Mouse (Mus musculus) WW6 (cell line): ENCODE measurements at regions not wholly inside any gene's neighbourhood (a gene's known extent, or its start where the extent isn't known, plus 50 kb on each side); places are given as distances from the start of the nearest gene placed in this dataset.
"Not testable (repeated sequence)": the region's sequence is repeated elsewhere in the genome, so short reads cannot be mapped to it uniquely, and the experiment has no call there.

Source experiments
- DNase-seq: peaks from one replicate; pipeline ENCODE4 v3.0.0-alpha.2; 2013; ENCODE audit warnings: low read depth, low spot score

- DNase-seq: not testable (repeated sequence)
These were observed 70.5 kb upstream of the Rad23b start for GRCm38 (mm10) chr4:55279351-55279750.

DNA sequence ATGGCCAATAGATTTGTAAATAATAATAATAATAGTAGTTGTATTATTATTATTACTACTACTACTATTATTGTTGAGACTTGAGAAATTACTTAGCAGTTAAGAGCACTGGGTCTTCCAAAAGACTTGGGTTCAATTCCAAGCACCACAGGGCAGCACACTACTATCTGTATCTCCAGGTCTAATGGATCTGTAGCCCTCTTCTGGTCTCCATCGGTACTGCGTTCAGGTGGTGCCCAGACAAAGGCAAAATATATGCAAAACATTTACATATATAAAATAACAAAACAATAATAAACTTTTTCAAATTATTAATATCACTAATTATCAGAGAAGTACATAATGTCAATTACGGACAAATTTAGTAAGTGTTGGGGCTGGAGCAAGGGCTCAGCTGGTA, 69.1 kb upstream of the Rad23b start:
- no peak for DNase-seq

- no peak for DNase-seq
These were observed 68.3 kb upstream of the Rad23b start for GRCm38 (mm10) chr4:55281486-55282096.

- DNase-seq: no peak
These were observed 67.4 kb upstream of the Rad23b start for GRCm38 (mm10) chr4:55282474-55282873.

- no peak for DNase-seq
These were observed 65.1 kb upstream of the Rad23b start for GRCm38 (mm10) chr4:55284722-55285225.

- DNase-seq: no peak
These were observed 64.2 kb upstream of the Rad23b start for GRCm38 (mm10) chr4:55285641-55286040.

DNA sequence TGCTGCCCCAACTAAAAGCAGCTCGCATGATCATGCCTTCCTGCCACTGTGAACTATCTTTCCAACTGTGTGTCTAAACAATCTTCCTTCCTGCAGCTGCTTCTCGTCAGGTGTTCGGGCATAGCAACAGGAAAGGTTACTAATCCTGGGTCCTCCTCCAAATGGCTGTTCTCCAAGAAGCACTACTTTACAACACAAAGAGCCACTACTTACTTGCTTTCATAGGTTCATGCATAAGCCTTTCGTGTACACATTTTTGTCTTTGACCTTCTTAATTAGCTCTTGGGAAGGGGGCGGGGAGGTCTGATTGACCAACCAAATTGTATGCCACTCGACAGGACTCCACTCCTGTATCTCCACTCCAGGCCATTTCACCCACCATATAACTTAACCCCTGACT, 61.4 kb upstream of the Rad23b start:
- DNase-seq: no peak

DNA sequence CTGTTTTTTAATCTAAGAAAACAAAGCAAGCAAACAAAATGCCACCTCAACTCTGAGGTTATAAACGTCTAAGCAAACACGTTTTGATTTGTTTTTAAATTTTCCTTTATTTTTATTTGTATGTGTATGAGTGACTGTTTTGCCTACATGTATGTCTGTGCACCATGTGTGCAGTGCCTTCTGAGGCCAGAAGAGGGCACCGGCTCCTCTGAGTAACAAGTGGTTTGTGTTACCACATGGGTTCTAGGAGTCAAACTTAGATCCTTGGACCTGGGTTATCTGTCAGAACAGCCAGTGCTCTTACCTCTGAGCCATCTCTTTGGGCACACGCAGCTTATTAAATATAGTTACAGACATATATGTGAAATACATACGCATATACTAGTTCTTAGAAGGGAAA, 57.6 kb upstream of the Rad23b start:
- DNase-seq: peak; percentile 53

DNA sequence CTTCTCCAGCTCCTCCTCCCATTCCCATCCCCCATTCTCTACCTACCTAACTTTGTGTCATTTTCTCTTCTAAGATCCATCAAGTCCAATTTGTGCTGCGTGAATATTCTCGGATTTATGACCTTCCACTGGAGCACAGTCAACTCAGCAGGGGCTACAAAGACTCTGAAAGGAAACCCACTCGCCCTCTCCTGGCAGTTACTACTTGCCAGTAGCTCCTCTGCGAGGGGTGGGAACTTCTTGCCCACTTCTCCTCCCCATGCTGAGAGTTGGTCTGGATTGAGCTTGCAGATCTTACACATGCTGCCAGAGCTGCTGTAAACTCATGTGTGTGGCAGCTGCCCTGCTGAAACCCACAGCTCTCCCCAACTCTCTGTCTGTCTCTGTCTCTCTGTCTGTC, 57.1 kb upstream of the Rad23b start:
- no peak for DNase-seq

DNA sequence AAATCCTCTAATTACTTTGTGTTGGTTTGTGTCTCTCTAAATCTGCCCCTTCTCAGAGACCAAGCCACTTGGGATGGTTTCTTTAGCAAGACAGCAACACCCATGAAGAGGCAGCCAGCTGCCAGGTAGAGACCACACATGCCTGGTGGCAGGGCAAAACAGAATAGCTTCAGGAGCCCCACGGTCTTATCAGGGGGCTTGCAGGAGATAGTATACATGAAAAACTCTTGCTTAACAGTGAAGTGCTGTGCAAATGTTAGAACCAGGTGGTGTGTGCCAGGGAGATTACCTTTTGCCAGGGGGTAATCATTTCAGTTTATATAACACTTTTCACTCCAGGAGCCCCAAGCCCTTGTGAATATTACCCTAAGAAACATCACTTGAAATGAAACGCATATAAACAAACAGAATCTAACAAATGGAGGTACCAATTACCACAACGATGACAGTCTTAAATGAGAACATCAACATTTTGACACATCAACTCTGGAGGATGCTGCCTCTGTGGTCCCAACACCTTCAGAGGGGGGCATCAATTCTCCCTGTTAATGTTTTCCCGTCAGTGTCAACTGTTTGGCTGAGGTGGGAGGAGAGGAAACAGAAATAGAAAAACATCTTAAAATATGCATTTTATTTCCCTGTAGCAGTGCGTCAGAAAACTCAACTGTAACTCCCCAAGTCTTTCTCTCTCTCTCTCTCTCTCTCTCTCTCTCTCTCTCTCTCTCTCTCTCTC, 56.3 kb upstream of the Rad23b start:
- DNase-seq: no peak

GRCm38 (mm10) chr4:55294255-55294687, 55.6 kb upstream of the Rad23b start:
- no peak for DNase-seq

DNA sequence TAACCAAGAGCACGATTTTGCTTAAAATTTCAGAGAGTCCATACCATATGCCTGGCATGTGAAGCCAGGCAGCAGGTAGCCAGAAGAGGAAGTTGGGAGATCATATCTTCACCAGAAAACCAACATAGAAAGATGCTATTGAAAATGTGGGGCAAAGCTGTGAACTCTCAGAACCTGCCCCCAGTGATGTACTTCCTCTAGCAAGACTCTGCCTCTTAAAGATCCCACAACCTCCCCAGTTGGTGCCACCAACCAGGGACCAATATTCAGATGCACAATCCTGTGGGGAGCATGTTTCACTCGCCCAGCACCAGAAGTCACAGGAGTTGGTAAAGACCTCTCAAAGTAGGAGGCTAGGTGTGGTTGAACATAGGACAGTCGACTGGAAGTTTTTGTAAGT, 52.0 kb upstream of the Rad23b start:
- no peak for DNase-seq
